Mouse (Mus musculus) neutrophil, adult 5-6 weeks (primary cell): ENCODE measurements around the gene Cant1. TPM values are rescaled to one million over a fixed set of nuclear protein-coding genes. Genes with fewer than 3 reads are reported as not detected.
A peak's percentile ranks its signal among the peaks of the same experiment; 100 is the strongest.
"Not testable (repeated sequence)": the region's sequence is repeated elsewhere in the genome, so short reads cannot be mapped to it uniquely, and the experiment has no call there.

ENCODE experiments used
- ATAC-seq: fragments of 151-379, 151-347 bp; 2 replicates; pipeline ENCODE4 v1.8.0; 2017; ENCODE audit warnings: mild to moderate bottlenecking, moderate TSS enrichment; ENCODE audit not compliant: insufficient number of reproducible peaks, poor library complexity, low FRiP score, severe bottlenecking; ENCODE audit errors: extremely low read depth
- total RNA-seq: library from RNA; stranded (forward); fragments of 200-1000 nt; gene quantifications from 2 replicates; pipeline ENCODE4 v1.2.3, GENCODE M21; 2017

Cant1 gene
- total RNA-seq, 1 experiment from 2014 or later, result 30.5 TPM

GRCm38 (mm10) chr11:118387816-118388215 lies 31.1 kb downstream of the Cant1 start:
- ATAC-seq, result not testable (repeated sequence)

- peak; percentile 89 for ATAC-seq
Observed at GRCm38 (mm10) chr11:118379251-118380009, 39.5 kb downstream of the Cant1 start.

GRCm38 (mm10) chr11:118378656-118379055 lies 40.2 kb downstream of the Cant1 start:
- ATAC-seq, result no peak

DNA sequence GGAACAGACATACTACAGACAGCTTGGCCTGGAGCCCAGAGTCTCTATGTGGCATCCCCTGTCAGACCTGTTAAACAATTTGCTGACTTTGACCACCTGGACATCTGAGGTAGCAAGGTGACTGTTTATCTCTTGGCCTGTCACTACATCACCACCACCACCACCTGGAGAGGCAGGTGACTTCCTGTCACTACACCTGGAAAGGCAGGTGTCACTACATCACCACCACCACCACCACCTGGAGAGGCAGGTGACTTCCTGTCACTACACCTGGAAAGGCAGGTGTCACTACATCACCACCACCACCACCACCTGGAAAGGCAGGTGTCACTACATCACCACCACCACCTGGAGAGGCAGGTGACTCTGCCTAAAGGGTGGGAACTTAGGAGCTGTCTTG lies 42.6 kb downstream of the Cant1 start:
- ATAC-seq, result not testable (repeated sequence)

DNA sequence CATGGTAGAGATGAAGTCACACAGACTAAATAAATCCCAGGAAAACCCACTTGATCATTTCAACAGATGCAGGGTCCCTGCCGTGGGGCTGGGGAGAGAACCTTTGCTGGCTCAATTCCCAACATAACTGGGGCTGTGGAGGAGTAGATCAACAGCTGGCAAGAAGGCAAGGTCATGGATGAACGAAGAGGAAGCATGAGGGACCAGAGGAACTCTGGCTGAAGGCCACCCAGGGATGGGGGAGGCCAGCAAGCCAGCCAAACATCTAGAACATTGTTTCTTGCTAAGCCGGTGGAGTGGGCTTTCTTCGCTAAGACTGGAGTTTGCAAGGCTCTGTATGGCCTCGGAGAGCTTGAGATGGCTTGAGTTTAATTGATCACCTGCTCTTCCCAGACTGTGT lies 43.0 kb downstream of the Cant1 start:
- ATAC-seq, result no peak

- no peak for ATAC-seq
Observed at GRCm38 (mm10) chr11:118375461-118375860, 43.4 kb downstream of the Cant1 start.

DNA sequence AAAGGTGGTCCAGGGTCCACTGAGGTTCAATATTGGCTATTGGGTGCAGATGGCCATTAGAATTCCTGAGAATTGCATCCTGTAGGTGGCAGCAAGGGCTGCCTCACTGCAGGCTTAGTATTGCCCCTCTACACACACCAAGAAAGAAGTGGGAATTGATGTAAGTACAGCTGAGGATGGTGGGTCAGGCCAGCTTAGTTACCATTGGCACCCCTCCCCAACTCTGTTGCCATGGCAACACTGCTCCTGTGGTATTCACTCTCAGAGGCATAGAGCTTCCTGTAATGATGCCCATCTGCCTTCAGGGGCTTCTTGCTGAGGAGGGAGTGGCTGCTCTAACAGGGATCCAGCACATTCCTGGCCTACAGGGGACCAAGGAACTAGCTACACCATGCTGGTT lies 43.9 kb downstream of the Cant1 start:
- ATAC-seq, result no peak

GRCm38 (mm10) chr11:118374506-118374905 lies 44.4 kb downstream of the Cant1 start:
- ATAC-seq, result no peak

- ATAC-seq, result no peak
Observed at GRCm38 (mm10) chr11:118372641-118373040, 46.2 kb downstream of the Cant1 start.

- no peak for ATAC-seq
Observed at GRCm38 (mm10) chr11:118371876-118372275, 47.0 kb downstream of the Cant1 start.

- ATAC-seq, result no peak
Observed at GRCm38 (mm10) chr11:118369657-118370056, 49.2 kb downstream of the Cant1 start.

DNA sequence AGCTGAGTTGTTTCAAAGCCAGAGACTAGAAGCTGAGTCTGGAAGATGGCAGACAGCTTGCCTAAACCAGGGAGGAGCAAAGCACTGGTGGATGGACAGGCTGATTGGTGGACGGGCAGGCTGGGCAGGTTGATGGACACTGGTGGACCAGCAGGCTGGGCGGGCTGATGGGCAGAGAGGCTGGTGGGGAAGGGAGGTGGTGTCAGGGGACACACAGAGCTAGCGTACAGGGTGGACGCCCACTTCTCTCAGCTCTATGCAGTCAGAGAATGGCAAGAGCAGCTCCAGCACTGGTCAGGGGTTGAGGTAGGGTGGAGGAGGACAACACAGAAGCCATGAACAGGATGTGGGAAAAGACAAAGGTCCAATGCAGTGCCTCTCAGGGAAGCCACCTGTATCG lies 49.6 kb downstream of the Cant1 start:
- no peak for ATAC-seq

DNA sequence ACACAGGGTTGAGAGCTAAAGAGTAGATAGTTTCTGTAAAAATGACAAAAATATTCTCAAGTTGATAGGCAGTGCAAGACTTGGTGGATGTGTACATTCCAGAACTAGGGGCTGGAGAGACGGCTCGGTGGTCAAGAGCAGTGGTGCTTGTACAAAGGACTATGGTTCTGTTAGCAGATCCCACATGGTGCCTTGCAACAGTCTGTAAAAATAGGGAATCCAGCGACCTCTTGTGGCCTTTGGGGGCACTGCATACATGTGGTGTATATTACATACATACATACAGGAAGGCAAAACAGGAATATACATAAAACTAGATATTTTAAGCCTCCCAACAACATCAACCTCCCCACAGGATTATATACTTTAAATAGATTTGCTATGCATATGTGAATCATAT lies 50.6 kb downstream of the Cant1 start:
- ATAC-seq, result peak; percentile 42; the same call in 1 of the 2 replicates

DNA sequence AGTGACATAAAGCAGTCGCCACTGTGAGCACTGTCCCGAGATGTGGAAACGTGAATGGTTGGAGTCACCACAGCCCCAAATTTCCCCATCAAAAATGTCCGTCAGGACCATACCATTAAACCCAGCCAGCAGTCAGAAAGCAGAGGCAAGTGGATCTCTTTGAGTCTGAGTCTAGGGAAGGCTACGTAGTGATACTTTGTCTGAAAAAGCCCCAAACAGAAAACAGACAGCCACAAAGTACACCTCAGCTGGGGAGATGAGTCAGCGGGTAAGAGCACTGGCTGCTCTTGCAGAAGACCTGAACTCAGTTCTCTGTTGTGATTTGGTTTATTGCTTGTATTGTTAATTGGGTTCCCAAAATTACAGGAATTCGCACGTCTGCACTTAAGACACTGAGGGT lies 52.3 kb downstream of the Cant1 start:
- no peak for ATAC-seq

DNA sequence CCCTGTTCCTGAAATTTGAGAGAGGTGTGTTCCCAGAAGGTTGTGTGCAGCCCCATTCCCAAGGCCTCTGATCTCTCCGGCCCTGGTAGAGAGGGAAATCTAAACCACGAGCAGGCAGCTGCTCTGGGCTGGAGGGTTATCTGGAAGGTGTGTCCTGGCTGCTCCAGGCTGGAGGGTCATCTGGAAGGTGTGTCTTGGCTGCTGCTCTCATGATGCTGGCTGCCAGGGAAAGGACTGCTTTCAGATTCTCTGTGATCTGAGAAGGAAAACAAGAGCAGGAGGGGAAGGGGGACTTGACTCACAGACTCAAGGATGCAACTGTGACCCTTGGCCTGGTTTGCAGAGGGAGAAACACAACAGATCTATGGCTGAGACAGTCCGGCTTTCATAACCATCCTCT lies 52.8 kb downstream of the Cant1 start:
- no peak for ATAC-seq

- ATAC-seq, result no peak
Observed at GRCm38 (mm10) chr11:118365171-118365570, 53.7 kb downstream of the Cant1 start.

GRCm38 (mm10) chr11:118364021-118364420 lies 54.9 kb downstream of the Cant1 start:
- ATAC-seq, result no peak

DNA sequence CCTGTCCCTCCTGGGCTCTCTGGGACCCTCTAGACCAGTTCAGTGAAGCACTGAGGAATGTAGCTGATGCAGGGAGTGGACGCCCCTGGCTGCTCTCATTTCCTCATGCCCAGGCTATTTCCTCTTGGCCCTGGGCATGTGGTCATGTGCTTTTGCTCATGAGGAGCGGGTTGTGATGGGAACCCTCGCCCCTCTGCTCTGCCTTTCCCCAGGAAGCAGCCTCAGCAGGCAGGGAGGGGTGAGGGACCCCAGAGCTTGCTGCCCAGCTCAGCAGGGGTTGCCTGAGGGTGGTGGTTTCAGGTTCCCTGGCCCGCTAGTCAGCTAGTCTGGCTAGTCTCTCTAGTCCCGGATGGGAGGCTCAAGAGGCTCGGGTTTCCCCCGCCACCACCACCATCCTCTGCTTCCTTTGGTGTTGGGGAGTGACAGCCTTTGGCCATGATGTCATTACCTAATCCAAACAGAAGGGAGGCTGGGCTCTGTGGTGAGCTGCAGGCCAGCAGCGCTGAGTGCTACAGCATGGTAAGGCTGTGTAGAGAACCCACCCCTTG lies 55.8 kb downstream of the Cant1 start:
- ATAC-seq, result no peak

DNA sequence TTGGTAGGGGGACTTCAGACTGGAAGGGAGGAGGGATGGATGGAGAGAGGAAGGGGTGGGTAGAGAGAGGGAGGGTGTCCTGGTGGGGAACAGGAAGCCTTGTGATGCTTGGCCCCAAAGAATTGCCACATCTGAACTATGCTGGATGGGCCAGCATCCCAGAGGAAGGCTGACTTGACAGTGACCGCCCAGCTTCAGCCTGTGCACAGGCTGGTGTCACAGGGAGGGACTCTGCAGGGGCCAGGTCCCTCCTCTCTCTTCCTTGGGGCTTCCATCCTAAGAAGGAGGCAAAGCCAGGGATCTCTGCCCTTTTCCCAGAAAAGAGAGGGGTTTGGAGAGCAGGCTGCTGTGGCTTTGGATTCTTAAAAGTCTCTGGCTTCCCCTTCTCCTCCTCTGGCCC lies 56.4 kb downstream of the Cant1 start:
- no peak for ATAC-seq

- no peak for ATAC-seq
Observed at GRCm38 (mm10) chr11:118360907-118361341, 58.0 kb downstream of the Cant1 start.

DNA sequence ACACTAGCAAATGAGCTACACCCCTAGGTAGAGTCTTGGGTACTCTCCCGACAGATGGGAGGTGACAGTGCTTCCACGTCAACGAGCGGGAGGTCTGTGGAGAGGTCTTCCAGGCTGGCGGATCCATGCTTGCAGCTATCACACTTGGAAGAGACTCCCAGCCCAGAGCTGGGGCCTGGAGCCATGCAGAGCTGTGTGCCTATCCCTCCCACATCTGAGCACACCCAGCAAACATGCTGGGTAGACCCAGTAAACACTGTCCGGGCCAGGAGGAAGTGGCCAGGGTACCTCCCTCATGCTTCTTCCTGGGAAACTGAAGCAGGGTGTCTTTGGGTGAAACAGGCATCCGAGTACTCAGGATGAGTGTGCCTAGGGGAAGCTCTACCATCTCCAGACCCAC lies 58.4 kb downstream of the Cant1 start:
- no peak for ATAC-seq
